Mouse (Mus musculus) MEL (cell line): ENCODE results near the gene Fancf. TPM values are rescaled to one million over a fixed set of nuclear protein-coding genes. Genes with fewer than 3 reads are reported as not detected.

ENCODE experiments used
- DNase-seq: peaks from one replicate; pipeline ENCODE4 v3.0.0; 2011; ENCODE audit warnings: low read depth, low spot score
- H3K27ac ChIP-seq: 2 replicates; pipeline ENCODE4 v1.5.1; 2012; ENCODE audit warnings: low read depth, mild to moderate bottlenecking, control low read depth, low read length, moderate library complexity; ENCODE audit not compliant: control insufficient read depth
- H3K27me3 ChIP-seq, 2 experiments: fragments of 150-350 bp in 1 of 2; sonication (generic) in 1 of 2; 2 replicates each; pipeline ENCODE4 v1.6.1; 2012; ENCODE audit warnings: low read length in 2 of 2, mild to moderate bottlenecking in 2 of 2, improper control_type of control experiment in 1 of 2, moderate library complexity in 1 of 2; ENCODE audit not compliant: insufficient read depth in 2 of 2, control insufficient read depth in 1 of 2
- H3K36me3 ChIP-seq, 2 experiments: 2 replicates each; pipeline ENCODE4 v1.6.1; 2012 to 2014; ENCODE audit warnings: low read length in 2 of 2, improper control_type of control experiment in 1 of 2, inconsistent platforms in 1 of 2, mild to moderate bottlenecking in 1 of 2; ENCODE audit not compliant: insufficient read depth in 2 of 2, control insufficient read depth in 1 of 2
- H3K4me1 ChIP-seq, 2 experiments: fragments of 150-350 bp in 1 of 2; sonication (generic) in 1 of 2; 2 replicates each; pipeline ENCODE4 v1.6.1; 2012; ENCODE audit warnings: low read length in 2 of 2, improper control_type of control experiment in 1 of 2, mild to moderate bottlenecking in 1 of 2; ENCODE audit not compliant: insufficient read depth in 2 of 2, control insufficient read depth in 1 of 2
- H3K4me3 ChIP-seq, 2 experiments: fragments of 150-350 bp in 1 of 2; sonication (generic) in 1 of 2; 2 replicates each; pipeline ENCODE4 v1.5.1; 2012; ENCODE audit warnings: low read depth in 2 of 2, low read length in 2 of 2, mild to moderate bottlenecking in 2 of 2, moderate library complexity in 2 of 2, control low read depth in 1 of 2, improper control_type of control experiment in 1 of 2; ENCODE audit not compliant: control insufficient read depth in 1 of 2, insufficient read depth in 1 of 2
- H3K79me2 ChIP-seq: 2 replicates; pipeline ENCODE4 v1.6.1; 2012; ENCODE audit warnings: mild to moderate bottlenecking, low read length, moderate library complexity; ENCODE audit not compliant: control insufficient read depth, poor library complexity, insufficient read depth
- H3K9ac ChIP-seq: 2 replicates; pipeline ENCODE4 v1.6.1; 2012; ENCODE audit warnings: low read depth, mild to moderate bottlenecking, control low read depth, low read length, moderate library complexity; ENCODE audit not compliant: control insufficient read depth, poor library complexity, severe bottlenecking
- H3K9me3 ChIP-seq: fragments of 150-350 bp; sonication (generic); replicated peaks from 2 replicates; pipeline ENCODE4 v1.6.1; 2012; ENCODE audit warnings: mild to moderate bottlenecking, low read length, improper control_type of control experiment, moderate library complexity; ENCODE audit not compliant: insufficient read depth
- BHLHE40 ChIP-seq: IDR thresholded peaks from 2 replicates; pipeline ENCODE4 v1.6.1; 2012; ENCODE audit warnings: low read depth, mild to moderate bottlenecking, inconsistent platforms, low read length, improper control_type of control experiment, borderline replicate concordance
- CTCF ChIP-seq, 3 experiments: IDR thresholded peaks in 2 of 3; conservative IDR thresholded peaks in 1 of 3; 2 replicates each; pipeline ENCODE4 v1.5.1; 2011 to 2012; ENCODE audit warnings: low read length in 3 of 3, low read depth in 2 of 3, mild to moderate bottlenecking in 2 of 3, improper control_type of control experiment in 1 of 3, inconsistent platforms in 1 of 3, mixed read lengths in 1 of 3, moderate library complexity in 1 of 3; ENCODE audit not compliant: control insufficient read depth in 1 of 3, insufficient read depth in 1 of 3, poor library complexity in 1 of 3, severe bottlenecking in 1 of 3
- EP300 ChIP-seq, 2 experiments: IDR thresholded peaks; 2 replicates each; pipeline ENCODE4 v1.6.1; 2011; ENCODE audit warnings: improper control_type of control experiment in 2 of 2, low read length in 2 of 2, low read depth in 1 of 2, mild to moderate bottlenecking in 1 of 2
- ETS1 ChIP-seq: IDR thresholded peaks from 2 replicates; pipeline ENCODE4 v1.6.1; 2012; ENCODE audit warnings: low read depth, mild to moderate bottlenecking, inconsistent platforms, low read length, improper control_type of control experiment, moderate library complexity
- GABPA ChIP-seq: IDR thresholded peaks from 2 replicates; pipeline ENCODE4 v1.6.1; 2012; ENCODE audit warnings: low read depth, mild to moderate bottlenecking, inconsistent platforms, low read length, improper control_type of control experiment, moderate library complexity
- GATA1 ChIP-seq: IDR thresholded peaks from 2 replicates; pipeline ENCODE4 v1.6.1; 2011; ENCODE audit warnings: low read depth, low read length, improper control_type of control experiment
- JUND ChIP-seq: IDR thresholded peaks from 2 replicates; pipeline ENCODE4 v1.6.1; 2011; ENCODE audit warnings: low read depth, mild to moderate bottlenecking, improper control_type of control experiment, low read length
- KAT2A ChIP-seq: conservative IDR thresholded peaks from 2 replicates; pipeline ENCODE4 v1.6.1; 2012; ENCODE audit warnings: low read depth, low read length, improper control_type of control experiment, inconsistent platforms
- MAX ChIP-seq: IDR thresholded peaks from 2 replicates; pipeline ENCODE4 v1.6.1; 2011; ENCODE audit warnings: low read length, improper control_type of control experiment
- MXI1 ChIP-seq: IDR thresholded peaks from 2 replicates; pipeline ENCODE4 v1.6.1; 2011; ENCODE audit warnings: mild to moderate bottlenecking, low read depth, low read length, improper control_type of control experiment
- MYC ChIP-seq: IDR thresholded peaks from 2 replicates; pipeline ENCODE4 v1.6.1; 2011; ENCODE audit warnings: low read depth, mild to moderate bottlenecking, low read length, improper control_type of control experiment, moderate library complexity
- NELFE ChIP-seq: IDR thresholded peaks from 2 replicates; pipeline ENCODE4 v1.6.1; 2011; ENCODE audit warnings: low read depth, low read length, improper control_type of control experiment
- NRF1 ChIP-seq: IDR thresholded peaks from 2 replicates; pipeline ENCODE4 v1.6.1; 2014; ENCODE audit warnings: low read depth, mild to moderate bottlenecking, inconsistent platforms, low read length, improper control_type of control experiment, moderate library complexity; ENCODE audit not compliant: poor library complexity, insufficient read depth, severe bottlenecking
- POLR2A ChIP-seq, 2 experiments: IDR thresholded peaks; 2 replicates each; pipeline ENCODE4 v1.6.1; 2011 to 2012; ENCODE audit warnings: low read length in 2 of 2, mild to moderate bottlenecking in 2 of 2, control low read depth in 1 of 2, improper control_type of control experiment in 1 of 2, low read depth in 1 of 2, moderate library complexity in 1 of 2; ENCODE audit not compliant: control insufficient read depth in 1 of 2, insufficient read depth in 1 of 2, poor library complexity in 1 of 2
- POLR2AphosphoS2 ChIP-seq: IDR thresholded peaks from 2 replicates; pipeline ENCODE4 v1.6.1; 2011; ENCODE audit warnings: low read length, improper control_type of control experiment
- POLR2AphosphoS5 ChIP-seq: IDR thresholded peaks from 2 replicates; pipeline ENCODE4 v1.6.1; 2012; ENCODE audit warnings: low read depth, borderline replicate concordance, mild to moderate bottlenecking, inconsistent platforms, low read length, moderate library complexity, mixed read lengths
- RAD21 ChIP-seq: IDR thresholded peaks from 2 replicates; pipeline ENCODE4 v1.6.1; 2011; ENCODE audit warnings: mild to moderate bottlenecking, low read depth, low read length, improper control_type of control experiment
- RCOR1 ChIP-seq: IDR thresholded peaks from 2 replicates; pipeline ENCODE4 v1.6.1; 2012; ENCODE audit warnings: low read depth, mild to moderate bottlenecking, inconsistent platforms, low read length, improper control_type of control experiment
- ZC3H11A ChIP-seq: IDR thresholded peaks from 2 replicates; pipeline ENCODE4 v1.6.1; 2012; ENCODE audit warnings: low read depth, mild to moderate bottlenecking, inconsistent platforms, low read length, improper control_type of control experiment
- ZMIZ1 ChIP-seq: IDR thresholded peaks from 2 replicates; pipeline ENCODE4 v1.6.1; 2012; ENCODE audit warnings: low read depth, mild to moderate bottlenecking, inconsistent platforms, low read length, improper control_type of control experiment, moderate library complexity
- polyA plus RNA-seq, 2 experiments: library from polyadenylated mRNA; stranded (reverse) in 1 of 2; unstranded in 1 of 2; fragments of >175 nt in 1 of 2; fragments of >200 nt in 1 of 2; gene quantifications; 2 replicates each; pipeline versions ENCODE4 v1.2.1 to v1.2.4; 2012; ENCODE audit warnings: low replicate concordance in 2 of 2, low read depth in 1 of 2; ENCODE audit not compliant: insufficient read length in 2 of 2, insufficient read depth in 1 of 2, missing spikeins in 1 of 2
- total RNA-seq: library from RNA; depleted of rRNA; stranded (reverse); fragments of 300-350 nt; gene quantifications from 2 replicates; pipeline ENCODE4 v1.2.3, GENCODE M21; 2012

Fancf gene
- total and polyA plus RNA-seq, 3 experiments: 11.0 to 12.9 TPM; not detected in 1

- no peaks in the 10 kb centered on the region for H3K27me3 ChIP-seq
- no peaks in the 10 kb centered on the region; a peak in 2 of 4 replicates for H3K36me3 ChIP-seq
Measured at GRCm38 (mm10) chr7:51885345-51885744, 23.3 kb upstream of the Fancf start.

GRCm38 (mm10) chr7:51880121-51880520, 18.1 kb upstream of the Fancf start:
- no peaks in the 10 kb centered on the region for H3K4me1 ChIP-seq
- TF ChIP-seq NELFE (no peak), CTCF (IDR thresholded peaks at IDR 0.05 in 2 of 3, conservative IDR thresholded peaks at IDR 0.05 in 1 of 3; ENCODE audit: control insufficient read depth in 1 of 3, insufficient read depth in 1 of 3, low read depth in 2 of 3, low read length in 3 of 3, poor library complexity in 1 of 3, severe bottlenecking in 1 of 3) (no peak), KAT2A (no peak)
- H3K79me2 ChIP-seq: no peaks in the 10 kb centered on the region
- H3K27ac ChIP-seq: no peak overlapping the region
- H3K4me3 ChIP-seq: no peak overlapping the region
- H3K9ac ChIP-seq: no peak overlapping the region
- H3K36me3 ChIP-seq: no peaks in the 10 kb centered on the region
- H3K27me3 ChIP-seq: no peaks in the 10 kb centered on the region
- no peaks in the 10 kb centered on the region for H3K9me3 ChIP-seq
- no peak for DNase-seq

More at GRCm38 (mm10) chr7:51885345-51885744, 23.3 kb upstream of the Fancf start:
- Histone ChIP-seq H3K27ac (no peak overlapping the region), H3K4me3 (no peak overlapping the region), H3K9ac (no peak overlapping the region), H3K9me3 (no peaks in the 10 kb centered on the region), H3K79me2 (no peaks in the 10 kb centered on the region), H3K4me1 (no peaks in the 10 kb centered on the region; a peak in 1 of 4 replicates)
- no peak for DNase-seq
- TF ChIP-seq MYC (no peak), KAT2A (no peak), RAD21 (no peak), NELFE (no peak), POLR2A (IDR thresholded peaks at IDR 0.05; ENCODE audit: control insufficient read depth in 1 of 2, insufficient read depth in 1 of 2, low read depth in 1 of 2, low read length in 2 of 2, poor library complexity in 1 of 2) (no peak), EP300 (IDR thresholded peaks at IDR 0.05; ENCODE audit: low read depth in 1 of 2, low read length in 2 of 2) (no peak), GABPA (no peak), RCOR1 (no peak), ZC3H11A (no peak), ETS1 (no peak), BHLHE40 (no peak), NRF1 (no peak), MXI1 (no peak), JUND (no peak), MAX (no peak), POLR2AphosphoS5 (no peak), GATA1 (no peak), POLR2AphosphoS2 (no peak), ZMIZ1 (no peak)
